Mouse (Mus musculus) lung, postnatal 4 days (tissue): ENCODE measurements around the gene 2810004N23Rik.

Source experiments
- DNase-seq, 2 experiments: peaks; one replicate each; pipeline ENCODE4 v3.0.0; 2021

Gene 2810004N23Rik

DNA sequence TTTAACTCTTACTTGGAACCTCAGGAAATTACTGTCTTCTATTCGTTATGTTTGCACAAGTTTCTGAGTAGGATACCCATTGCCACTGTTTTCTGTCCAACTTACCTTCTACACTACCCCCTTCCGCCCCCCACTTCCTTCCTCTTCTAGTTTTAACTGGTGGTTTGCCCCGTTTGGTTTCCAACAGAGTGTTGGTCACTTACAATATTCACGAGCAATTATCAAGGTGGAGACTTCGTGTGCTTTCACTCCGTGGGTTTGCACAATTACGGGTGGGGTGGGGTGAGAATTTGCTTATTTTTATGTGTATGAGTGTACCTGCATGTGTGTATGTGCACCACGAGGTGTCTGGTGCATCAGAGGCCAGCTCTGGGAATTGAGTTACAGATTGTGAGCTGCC, 809 bp upstream of the 2810004N23Rik start:
- DNase-seq, result no peak

DNA sequence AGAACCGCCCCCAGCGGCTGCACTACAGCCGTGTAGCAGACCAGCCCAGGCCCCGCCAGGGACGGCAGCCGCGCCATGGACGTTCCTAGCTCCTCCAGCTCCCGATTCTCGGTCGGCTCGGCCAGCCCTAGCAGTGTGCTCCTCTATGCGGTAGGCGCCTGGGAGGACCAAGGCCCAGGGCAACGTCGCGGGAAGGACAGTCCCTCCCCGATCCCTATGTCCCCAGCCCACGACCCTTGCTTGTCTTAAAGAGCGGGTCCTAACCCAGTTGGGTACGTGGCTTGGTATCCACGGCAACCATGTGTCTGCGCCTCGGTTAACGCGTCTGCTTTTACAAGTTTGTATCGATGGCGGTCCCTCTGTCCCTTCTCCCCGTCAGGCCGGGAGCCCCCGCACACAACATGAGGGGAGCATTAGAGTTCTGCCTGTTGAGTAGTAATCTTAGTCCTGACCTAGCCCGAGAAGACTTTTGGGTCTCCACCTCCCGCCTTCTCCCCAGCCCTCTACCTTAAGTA, 300 bp upstream of the 2810004N23Rik start:
- no peak for DNase-seq

DNA sequence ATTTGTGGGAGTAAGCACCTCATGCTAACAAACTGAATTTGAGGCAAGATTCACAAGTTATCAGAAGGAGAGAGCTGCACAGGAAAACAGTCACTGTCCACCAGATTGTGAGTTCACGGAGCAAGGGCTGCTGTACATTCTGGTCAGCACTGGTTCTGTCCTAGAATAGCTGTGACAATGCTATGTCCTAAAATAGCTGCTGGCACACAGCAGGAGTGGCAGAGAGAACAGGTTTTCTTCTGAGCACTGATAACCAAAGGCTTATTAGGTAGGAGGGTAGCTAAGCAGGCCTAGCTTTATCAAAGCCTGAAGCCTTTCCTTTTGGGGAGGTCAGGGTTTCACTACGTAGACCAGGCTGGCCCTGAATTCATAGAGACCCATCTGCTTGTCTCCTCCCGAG, 2.7 kb downstream of the 2810004N23Rik start:
- no peak for DNase-seq

DNA sequence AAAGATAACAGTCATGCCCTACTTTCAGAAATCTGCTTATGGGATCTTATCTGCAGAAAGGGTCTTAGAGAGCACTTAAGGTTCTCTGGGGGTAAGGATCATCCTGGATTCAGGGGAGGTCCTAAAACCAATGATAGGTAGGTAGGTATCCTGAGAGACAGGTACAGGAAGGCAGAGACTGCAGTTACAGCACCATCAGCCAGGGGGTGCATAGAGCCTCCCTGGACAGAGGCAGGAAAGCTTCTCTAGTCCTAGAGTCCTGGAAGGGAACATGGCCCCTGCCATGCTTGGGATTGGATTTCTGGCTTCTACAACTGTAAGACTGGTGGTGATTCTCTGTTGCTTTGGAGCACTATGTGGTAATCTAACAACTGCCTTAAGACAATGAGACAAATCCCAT, 3.5 kb downstream of the 2810004N23Rik start:
- peak in 1 of 2 experiments; percentile 37 for DNase-seq

DNA sequence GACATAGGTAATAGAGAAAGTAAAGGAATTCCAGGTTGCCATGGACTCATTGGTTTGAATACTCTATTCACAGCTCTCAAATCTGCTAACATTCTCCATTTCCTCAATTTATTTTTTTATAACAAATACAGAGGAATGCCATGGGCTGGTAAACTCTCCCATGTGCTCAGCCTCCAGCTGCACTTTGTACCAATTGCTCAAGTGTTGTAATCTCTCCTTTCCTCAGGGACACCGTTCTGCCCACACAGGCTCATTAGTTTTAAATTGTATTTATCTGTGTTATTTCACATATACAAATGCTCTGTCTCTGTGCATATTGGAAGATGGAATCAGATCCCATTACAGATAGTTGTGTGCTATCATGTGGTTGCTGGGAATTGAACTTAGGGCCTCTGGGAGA, 9.4 kb downstream of the 2810004N23Rik start:
- no peak for DNase-seq

DNA sequence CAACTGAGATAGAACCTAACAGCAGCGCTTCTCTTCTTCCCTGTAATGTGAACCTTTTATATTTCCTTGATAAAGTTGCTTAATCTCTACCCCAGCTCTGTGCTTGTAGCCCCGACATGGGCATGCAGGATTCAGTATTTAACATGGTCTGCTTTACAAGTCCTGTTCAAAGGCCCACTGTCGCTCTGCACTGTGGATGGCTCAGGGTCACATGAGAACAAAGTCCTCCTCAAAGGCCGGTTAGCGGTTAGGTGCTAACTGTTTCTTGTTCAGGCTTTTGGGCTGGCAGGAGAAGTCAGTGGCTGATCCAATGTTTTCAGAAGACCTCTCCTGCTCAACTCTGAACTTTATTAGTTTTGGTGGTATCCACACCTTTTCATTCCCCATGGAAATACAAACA, 17.3 kb downstream of the 2810004N23Rik start:
- DNase-seq, result no peak

DNA sequence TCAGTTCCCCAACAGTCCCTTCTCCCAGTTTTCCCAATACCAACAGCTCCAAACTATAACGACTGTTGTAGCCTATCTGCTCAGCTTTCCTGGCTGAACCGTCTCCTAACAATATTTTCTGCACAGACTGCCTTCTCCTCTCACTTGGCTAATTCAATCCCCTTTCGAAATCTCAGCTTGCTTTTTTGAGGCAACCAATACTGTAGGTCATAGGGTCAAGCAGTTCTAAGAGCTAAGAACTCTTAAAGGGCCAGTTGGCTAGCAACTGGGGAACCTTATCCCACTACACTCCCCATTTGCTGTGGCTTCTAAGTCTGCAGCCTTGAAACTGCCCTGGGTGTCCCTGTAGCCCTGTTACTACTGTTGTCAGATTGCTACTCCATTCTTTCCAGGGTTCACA, 17.8 kb downstream of the 2810004N23Rik start:
- no peak for DNase-seq

DNA sequence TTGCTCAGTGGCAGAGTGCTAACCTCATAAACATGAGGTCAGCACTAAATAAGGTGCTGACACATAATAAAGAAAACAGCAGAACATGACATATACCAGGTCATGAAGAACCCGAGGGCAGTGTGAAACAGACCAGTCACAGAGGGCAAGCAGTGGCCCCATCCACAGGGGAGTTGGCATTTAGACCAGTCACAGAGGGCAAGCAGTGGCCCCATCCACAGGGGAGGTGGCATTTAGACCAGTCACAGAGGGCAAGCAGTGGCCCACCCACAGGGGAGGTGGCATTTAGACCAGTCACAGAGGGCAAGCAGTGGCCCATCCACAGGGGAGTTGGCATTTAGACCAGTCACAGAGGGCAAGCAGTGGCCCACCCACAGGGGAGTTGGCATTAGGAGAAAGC, 20.0 kb downstream of the 2810004N23Rik start:
- DNase-seq, result peak in 1 of 2 experiments; percentile 20

DNA sequence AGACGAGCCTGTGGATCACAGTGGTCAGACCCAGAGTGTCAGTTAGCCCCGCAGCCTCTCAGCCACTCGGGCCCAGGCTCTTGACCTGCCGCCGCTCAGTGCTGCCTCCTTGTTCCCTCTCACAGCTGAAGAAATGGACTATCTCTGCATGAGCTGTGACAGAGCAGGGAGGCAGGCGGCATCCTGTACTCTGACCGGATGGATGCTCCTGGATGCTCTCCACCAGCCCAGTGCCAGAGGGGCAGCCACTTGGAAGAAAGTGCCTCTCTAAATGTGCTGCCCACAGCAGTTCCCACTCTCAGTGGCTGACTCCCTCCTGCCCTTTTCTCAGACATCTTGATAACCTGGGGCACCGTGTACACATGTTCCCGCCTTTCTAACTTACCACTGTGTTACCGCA, 21.1 kb downstream of the 2810004N23Rik start:
- DNase-seq, result peak in 1 of 2 experiments; percentile 13

DNA sequence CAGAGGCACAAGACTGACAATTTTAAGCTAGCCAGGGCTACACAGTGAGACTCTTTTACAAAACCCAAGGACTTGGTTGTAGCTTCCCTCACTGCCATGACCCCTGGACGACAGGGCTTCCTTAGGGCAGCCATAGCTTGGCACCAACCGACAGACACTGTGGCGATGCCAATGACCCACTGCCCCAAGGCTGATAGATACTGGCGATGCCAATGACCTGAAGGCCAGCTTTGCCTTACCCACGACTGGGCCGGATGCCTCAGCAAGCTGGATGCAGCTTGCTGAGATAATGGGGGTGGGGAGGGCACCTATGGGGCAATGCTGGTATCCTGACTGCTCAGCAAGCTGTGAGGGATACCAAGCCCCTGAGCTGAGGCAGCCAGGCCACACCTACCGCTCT, 22.0 kb downstream of the 2810004N23Rik start:
- DNase-seq, result peak in 1 of 2 experiments; percentile 14

DNA sequence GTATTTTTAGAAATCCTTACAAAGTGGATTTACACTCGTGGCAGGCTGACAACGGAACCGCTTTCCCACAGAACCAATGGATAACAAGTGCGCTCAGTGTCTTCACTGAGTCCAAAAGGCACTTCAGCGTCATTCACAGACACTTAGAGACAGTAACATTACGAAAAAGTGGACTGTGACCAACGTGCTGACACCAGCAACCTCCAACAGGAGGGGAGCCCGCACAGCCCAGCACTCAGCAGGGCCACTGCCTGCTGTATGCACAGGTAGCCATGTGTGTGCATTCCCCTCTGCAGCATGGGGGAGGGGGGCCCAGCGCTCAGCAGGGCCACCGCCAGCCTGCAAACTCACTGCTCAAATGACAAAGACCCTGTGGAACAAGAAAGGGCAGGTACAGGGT, 23.5 kb downstream of the 2810004N23Rik start:
- peak in 1 of 2 experiments; percentile 15 for DNase-seq

DNA sequence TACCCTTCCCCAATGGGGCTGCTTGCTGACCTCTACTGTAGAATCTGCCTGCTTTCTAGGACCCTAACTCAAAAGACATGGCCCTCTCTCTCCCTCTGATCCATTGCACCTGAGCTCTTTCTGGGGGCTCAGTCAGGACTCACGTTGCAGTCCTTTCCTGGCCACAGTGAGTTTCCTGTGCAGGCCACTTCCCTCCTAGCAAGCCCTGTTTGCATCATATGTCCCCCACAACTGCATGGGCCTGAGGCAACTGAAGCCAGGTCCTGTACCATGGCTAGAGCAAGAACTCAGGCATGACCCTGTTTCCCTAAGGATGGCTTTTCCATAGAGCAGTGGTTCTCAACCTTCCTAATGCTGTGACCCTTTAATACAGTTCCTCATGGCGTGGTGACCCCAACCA, 25.0 kb downstream of the 2810004N23Rik start:
- DNase-seq, result peak in 1 of 2 experiments; percentile 4

DNA sequence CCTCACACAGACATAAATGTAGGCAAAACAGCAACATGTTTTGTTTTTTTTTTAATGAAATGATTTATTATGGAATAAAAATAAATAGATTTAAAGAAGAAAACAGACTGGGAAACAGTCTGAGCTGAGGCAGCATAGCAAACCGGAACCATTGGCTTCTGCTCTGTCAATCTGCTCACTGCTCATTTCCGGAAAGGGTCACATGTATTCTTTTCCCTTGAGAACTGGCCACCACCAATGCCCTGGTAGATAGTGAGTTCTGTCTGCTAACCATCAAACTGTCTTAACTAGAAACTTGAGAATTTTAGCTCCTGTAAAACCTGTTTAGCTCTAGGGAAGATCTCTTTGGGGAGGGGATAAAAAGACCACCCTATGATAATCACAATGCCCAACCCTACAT, 26.0 kb downstream of the 2810004N23Rik start:
- no peak for DNase-seq

DNA sequence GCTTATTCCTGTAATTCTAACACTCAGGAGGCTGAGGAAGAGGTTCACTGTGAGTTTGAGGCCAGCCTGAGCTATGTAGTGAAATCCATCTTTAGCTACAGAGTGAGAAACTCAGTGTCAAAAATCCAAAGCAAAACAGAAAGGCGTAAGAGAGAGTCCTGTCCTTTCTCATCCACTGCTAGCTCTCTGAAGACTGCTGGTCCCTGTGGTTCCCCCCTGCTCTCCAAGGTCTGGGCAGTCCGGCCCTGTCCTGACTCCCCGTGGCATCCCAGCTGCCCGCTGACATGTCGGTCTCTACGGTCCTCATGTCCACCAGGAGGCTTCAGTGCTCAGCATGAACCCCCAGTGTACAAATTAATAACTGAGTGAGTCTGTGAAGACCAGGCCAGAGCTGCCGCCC, 26.6 kb downstream of the 2810004N23Rik start:
- peak in 1 of 2 experiments; percentile 18 for DNase-seq

DNA sequence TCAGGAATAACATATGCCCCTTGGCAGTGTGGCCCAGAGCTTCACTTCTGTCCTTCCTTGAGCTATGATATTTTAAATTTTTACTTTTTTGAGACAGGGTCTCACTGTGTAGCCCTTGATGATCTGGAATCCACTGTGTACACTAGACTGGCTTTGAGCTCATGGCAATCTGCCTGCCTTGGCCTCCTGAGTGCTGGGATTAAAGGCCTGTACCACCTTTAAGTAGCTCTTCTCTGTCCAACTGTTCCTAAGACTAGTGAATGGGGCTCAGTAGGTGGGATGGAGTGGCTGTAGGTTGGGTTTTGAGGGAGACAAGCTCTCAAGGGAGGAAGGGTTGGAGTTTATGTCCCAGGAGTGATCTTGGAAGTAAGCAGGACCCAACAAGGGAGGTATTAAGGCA, 27.1 kb downstream of the 2810004N23Rik start:
- peak in 1 of 2 experiments; percentile 5 for DNase-seq

DNA sequence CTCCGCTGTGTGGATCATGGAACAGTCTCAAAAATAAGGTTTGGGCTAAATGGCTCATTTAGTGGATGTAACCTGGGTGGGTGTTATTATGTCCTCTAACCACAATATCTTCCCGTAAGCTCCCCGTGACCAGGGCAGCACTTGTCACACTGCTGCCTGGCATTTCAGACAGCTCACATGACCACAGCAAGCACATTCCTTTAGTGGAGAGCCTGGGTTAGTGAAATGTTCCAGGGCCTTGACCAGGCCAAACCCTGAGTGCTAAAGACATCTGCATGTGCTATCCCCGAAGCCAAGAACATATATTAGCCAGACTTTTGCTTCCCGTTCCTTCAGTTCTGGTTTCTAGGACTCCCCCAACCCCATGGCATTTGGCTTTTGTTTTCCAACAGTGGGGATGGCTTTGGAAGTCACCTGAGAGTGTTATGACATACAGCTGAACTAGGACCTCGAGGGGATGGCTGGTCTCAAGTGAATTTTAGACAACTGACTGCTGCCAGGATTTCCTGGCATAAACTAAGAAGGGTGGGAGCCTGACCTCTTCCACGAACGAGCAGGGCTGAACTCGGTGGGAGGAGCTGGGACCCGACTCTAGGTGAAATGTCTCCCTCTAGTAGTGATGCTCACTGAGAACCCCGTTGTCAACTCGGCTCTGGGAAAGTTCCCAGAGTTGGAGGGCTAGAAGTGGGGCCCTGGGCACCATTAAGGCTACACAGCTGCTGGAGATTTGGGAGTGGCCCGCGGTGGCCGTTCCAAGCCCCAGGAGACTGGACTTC, 29.3 kb downstream of the 2810004N23Rik start:
- DNase-seq, result peak in 1 of 2 experiments; percentile 43

DNA sequence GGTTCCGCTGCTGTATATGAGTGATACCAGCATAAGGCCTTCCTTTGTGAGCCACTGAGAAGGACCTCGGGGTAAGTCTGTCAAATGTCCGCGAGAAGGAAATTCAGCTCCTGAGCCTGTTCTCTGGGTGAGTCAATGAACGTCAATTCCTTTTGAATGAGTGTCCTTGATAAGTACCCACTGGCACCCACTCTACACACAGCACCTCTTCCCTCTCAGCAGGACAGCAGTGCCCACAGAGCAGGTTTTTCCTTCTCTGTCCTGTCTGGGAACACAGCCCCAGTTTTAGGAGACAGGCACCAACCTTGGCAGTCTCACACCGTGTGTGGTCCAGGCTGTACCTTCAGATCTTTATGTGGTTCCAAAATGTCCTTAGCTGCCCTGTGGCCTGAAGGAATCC, 31.0 kb downstream of the 2810004N23Rik start:
- DNase-seq, result peak in 1 of 2 experiments; percentile 14

DNA sequence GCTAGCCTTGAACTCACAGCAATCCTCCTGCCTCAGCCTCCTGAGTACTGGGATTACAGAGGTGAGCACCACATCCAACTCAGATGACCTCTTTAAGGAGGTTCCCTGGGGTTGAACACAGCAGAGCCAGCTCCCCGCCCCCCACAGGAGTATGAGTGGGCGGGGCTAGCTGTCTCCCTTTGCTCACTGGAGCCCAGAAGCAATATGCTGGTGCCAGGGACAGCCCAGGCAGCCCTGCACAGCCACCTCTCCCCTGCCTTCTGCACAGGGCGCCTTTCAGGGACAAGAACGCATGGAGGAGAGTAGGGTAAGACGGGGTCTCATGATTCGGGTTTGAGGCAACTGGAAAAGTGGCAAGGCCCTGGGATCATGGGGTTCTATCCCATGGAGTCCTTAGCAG, 31.4 kb downstream of the 2810004N23Rik start:
- peak in 1 of 2 experiments; percentile 24 for DNase-seq

DNA sequence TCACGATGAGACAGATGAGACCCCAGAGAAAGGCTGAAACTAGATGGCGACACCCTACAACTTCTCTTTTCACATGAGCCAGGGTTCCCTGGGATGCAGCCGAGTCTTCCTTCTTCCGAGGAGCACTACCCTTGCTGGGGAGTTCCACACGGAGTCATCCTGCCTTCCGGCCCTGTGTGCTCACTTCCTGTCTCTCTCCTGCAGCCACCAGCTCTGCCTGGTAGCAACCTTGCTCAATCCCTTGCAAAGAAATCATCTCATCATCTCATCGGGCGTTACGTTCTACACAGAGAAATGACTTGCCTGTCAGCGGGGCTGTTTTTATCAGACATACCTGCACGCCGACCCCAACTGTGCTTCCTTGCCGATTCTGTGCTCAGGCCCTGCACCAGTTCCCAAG, 32.9 kb downstream of the 2810004N23Rik start:
- DNase-seq, result peak in 1 of 2 experiments; percentile 33

DNA sequence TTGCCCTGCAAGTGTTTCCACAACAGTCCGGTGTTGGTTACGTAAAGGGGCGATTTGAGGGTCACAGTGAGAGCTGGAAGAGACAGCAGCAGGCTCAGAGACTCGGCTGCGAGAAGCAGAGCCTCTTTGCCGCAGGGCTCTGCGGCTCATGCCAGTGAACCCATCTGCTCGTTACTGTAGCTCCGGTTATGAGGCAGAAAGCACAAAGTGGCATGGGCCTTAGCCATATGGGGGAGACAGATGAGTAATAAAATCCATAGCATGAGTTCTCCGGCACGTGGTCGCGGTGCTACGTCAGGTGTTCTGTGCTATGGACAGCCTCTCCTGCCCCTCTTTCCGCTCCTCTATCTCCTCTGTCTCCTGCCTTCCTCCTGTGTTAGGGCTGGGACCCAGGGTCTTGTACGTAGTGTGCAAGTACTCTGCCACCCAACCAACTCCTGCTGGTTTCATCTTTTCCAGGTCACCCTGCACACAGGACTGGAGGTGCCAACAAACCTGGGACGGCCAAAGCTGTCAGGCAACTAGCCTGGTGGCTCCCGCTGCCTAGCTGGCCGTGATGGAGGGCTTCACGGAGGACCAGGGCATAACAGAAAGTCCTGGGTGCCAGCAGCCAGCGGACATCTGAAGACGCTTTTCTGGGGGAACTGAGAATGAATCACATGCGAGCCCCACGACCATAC, 34.2 kb downstream of the 2810004N23Rik start:
- DNase-seq, result no peak

DNA sequence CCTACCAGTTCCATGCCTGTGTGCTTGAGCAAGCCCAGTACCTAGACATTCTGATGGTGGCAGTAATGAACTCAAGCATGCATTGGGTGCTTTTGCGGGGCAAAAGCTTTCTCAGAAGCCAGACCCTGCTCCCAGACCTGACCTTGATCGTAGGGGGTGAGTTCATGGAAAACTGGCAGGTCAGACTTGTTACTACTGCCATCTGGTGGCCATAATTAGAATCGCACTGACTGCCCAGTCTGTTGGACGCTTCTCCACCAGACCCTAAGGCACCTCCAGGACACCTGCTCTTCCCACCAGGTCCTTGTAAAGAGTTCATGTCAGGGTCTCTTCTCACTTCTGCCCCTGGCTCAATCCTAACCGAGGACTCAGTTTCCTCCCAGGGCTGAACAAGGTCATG, 35.5 kb downstream of the 2810004N23Rik start:
- peak; percentile 38 to 73 for DNase-seq

DNA sequence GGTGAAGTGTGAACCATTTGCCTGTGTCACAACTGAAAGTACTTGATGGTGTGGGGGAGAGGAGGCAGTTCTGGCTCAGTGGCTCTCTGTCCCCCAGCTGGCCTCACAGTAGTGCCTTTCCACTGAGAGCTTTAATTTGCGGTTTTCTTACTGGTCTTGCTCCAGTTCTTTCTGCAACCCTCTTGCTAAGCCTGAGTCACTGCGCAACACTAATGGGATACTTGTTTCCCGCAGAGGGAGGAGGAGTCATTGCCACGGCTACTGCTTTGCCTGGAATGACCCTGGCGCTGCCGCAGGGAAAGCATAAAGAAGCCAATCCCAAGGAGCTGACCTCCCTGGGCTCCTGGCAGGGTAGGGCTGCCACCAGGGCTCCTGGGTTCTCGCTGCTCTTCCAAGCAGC, 36.3 kb downstream of the 2810004N23Rik start:
- DNase-seq, result peak; percentile 39 to 52

DNA sequence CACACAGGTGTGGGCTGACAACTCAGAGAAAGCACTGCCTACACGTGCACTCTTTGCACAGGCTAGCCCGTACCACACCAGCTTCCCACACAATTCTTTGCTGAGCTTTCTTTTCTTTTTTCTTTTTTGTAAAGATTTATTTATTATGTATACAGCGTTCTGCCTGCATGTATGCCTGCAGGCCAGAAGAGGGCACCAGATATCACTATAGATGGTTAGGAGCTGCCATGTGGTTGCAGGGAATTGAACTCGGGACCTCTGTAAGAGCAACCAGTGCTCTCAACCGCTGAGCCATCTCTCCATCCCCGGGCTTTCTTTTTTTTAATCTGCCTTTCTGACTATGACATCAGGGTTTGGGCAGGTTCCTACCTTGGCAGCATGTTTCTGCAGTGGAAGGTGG, 39.4 kb downstream of the 2810004N23Rik start:
- DNase-seq, result no peak

DNA sequence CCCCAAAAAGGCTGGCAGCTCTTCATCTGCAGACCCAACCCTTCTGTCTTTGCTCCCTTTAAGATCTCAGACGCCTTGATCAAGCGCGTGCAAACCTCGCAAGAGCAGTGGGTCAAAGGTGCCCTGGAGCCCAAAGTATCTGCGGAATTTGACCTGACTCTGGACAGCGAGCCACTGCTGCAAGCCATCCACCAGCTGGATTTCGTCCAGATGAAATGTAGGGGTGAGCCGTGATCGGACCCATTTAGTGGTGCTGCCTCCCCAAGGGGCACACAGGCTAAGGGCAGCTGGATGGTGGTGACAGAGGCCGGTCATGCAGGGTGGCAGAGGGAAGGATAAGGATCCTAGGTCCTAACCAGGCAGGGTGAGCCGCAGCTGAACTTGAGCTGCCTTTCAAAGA, 42.8 kb downstream of the 2810004N23Rik start:
- DNase-seq, result peak in 1 of 2 experiments; percentile 48
